Mouse (Mus musculus) liver, embryonic 15.5 days (tissue): ENCODE measurements around the gene Myt1. TPM values are rescaled to one million over a fixed set of nuclear protein-coding genes. Genes with fewer than 3 reads are reported as not detected.

ENCODE experiments used
- ATAC-seq: fragments of 200-750 bp; cut with Nextera tagmentation; 2 replicates; pipeline ENCODE4 v1.8.0; 2017; ENCODE audit warnings: moderate number of reproducible peaks, mild to moderate bottlenecking, moderate library complexity; ENCODE audit not compliant: insufficient read depth
- H3K27ac ChIP-seq: fragments of 300-500 bp; sonication (generic); replicated peaks from 2 replicates; pipeline ENCODE4 v1.5.1; 2015; ENCODE audit warnings: mild to moderate bottlenecking, inconsistent platforms
- H3K27me3 ChIP-seq: fragments of 300-500 bp; sonication (generic); 2 replicates; pipeline ENCODE4 v1.6.1; 2015; ENCODE audit warnings: mild to moderate bottlenecking, inconsistent platforms
- H3K36me3 ChIP-seq: fragments of 300-500 bp; sonication (generic); replicated peaks from 2 replicates; pipeline ENCODE4 v1.6.1; 2015; ENCODE audit warnings: moderate library complexity, mild to moderate bottlenecking, inconsistent platforms
- H3K4me1 ChIP-seq: fragments of 300-500 bp; sonication (generic); replicated peaks from 2 replicates; pipeline ENCODE4 v1.6.1; 2015; ENCODE audit warnings: inconsistent platforms
- H3K4me2 ChIP-seq: fragments of 300-500 bp; sonication (generic); 2 replicates; pipeline ENCODE4 v1.6.1; 2015; ENCODE audit warnings: moderate library complexity, mild to moderate bottlenecking, inconsistent platforms
- H3K4me3 ChIP-seq: fragments of 300-500 bp; sonication (generic); replicated peaks from 2 replicates; pipeline ENCODE4 v1.5.1; 2015; ENCODE audit warnings: mild to moderate bottlenecking, inconsistent platforms
- H3K9ac ChIP-seq: fragments of 300-500 bp; sonication (generic); 2 replicates; pipeline ENCODE4 v1.6.1; 2015; ENCODE audit warnings: moderate library complexity, mild to moderate bottlenecking, inconsistent platforms
- H3K9me3 ChIP-seq: fragments of 300-500 bp; sonication (generic); replicated peaks from 2 replicates; pipeline ENCODE4 v1.6.1; 2016; ENCODE audit warnings: inconsistent platforms
- WGBS: fragments of 180-500 bp; shearing (Covaris S2); methylation state at CpG from one replicate; pipeline ENCODE4 v1.1.7; 2015; ENCODE audit warnings: mixed read lengths; ENCODE audit not compliant: insufficient replicate concordance; 5-methylcytosine and 5-hydroxymethylcytosine counted together
- polyA plus RNA-seq: library from polyadenylated mRNA; unstranded; fragments of >200 nt; fragmentation: Nextera tagmentation; extraction: Ambion mirVana; gene quantifications from 2 replicates; pipeline ENCODE4 v1.2.1, GENCODE M21; 2015

Myt1 gene
- polyA plus RNA-seq, 1 experiment from 2014 or later: not detected

DNA sequence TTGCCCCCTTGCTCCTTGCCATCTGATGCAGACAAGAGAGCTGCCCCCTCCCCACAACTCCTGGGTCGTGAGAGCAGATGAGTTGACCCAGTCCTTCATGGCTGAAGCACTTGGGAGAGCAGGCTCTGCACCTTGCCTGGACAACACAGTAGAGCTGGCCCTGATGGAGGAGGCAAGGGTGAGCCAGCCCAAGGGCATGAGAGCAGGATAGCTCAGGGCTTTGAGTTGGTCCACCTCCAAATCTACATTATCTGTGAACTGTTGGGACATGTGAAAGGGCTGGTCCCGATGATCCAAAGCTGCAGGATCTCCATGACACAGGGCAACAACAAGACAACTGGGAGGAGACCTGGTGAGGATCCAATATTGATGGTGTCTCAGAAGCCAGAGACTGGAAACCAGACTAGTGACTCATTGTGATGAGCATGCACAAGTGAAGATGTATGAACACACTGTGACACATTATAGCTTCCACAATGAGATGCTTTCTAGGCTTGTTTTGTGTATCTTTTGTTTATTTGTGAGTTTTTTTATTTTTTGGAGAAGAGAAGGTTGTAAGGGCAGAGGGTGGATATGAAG, 4.9 kb upstream of the Myt1 start:
- WGBS: 27% methylated on average over 2 of the region's 2 CpGs
- Histone ChIP-seq H3K4me3 (no peak overlapping the region), H3K9ac (no peak overlapping the region), H3K4me2 (no peak overlapping the region), H3K27ac (no peak overlapping the region), H3K4me1 (no peaks in the 10 kb centered on the region), H3K36me3 (no peaks in the 10 kb centered on the region), H3K9me3 (no peaks in the 10 kb centered on the region), H3K27me3 (no peaks in the 10 kb centered on the region; the same call in 1 of the 2 replicates)
- no peak for ATAC-seq

DNA sequence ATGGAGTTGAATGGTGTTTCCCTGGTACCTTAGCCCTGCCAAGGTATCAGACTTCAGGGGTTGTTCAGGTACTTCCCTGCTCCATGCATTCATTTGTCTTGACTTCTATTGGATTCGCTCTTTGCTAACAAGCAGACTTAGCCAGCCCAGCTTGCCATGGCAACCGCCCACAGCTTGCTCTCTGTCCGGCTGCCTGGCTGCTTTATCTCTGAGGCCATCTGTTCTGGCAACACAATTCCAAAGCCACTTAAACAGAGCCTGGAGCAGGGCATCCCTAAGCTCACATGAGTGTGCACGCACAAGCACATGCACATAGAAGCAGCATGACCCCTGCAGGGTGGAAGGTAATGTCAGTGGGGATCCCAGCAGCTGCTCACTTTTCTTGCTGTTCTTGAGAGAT, 4.1 kb upstream of the Myt1 start:
- no peaks in the 10 kb centered on the region for H3K36me3 ChIP-seq
- H3K4me2 ChIP-seq: no peak overlapping the region
- no peaks in the 10 kb centered on the region for H3K9me3 ChIP-seq
- no peaks in the 10 kb centered on the region; the same call in 1 of the 2 replicates for H3K27me3 ChIP-seq
- H3K4me3 ChIP-seq: no peak overlapping the region
- no peak for ATAC-seq
- H3K27ac ChIP-seq: no peak overlapping the region
- no peaks in the 10 kb centered on the region for H3K4me1 ChIP-seq
- H3K9ac ChIP-seq: no peak overlapping the region
- WGBS: 21% methylated on average over 4 of the region's 4 CpGs

DNA sequence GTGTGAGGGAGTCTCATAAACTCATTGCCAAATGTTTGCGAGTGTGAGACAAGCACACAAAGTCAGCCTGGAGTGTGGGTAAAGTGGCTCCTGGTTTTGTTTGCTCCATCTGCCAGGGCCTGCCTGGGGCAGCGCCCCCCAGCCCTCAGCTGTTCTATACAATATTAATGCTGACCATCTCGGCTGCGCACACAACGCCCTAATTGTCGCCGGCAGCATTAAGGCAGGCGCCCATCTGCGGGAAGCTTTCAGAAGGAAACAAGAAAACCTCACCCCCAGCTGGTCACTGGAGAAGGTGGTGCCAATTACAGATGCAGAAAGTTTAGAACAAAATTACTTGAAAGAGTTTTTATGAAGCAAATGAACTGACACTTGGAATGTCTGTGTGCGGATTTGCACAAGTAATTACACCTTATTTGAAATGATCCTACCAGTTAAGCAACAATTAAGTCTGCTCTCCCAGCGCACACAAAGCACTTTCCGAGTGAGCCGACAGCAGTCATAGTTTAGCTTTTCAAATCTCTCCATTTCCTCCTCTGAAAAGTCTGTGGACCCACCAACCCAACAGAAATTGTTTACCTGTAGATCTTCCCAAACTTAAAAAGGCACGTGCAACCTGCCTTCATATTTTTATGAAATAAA, 875 bp downstream of the Myt1 start:
- 29% methylated on average over 14 of the region's 14 CpGs for WGBS

GRCm38 (mm10) chr2:181764600-181764999, 1.5 kb downstream of the Myt1 start:
- H3K27me3 ChIP-seq: peaks cover 11% of the 10 kb centered on the region
- H3K9me3 ChIP-seq: no peaks in the 10 kb centered on the region
- 2% methylated on average over 10 of the region's 10 CpGs for WGBS
- no peaks in the 10 kb centered on the region for H3K36me3 ChIP-seq
- H3K27ac ChIP-seq: no peak overlapping the region
- no peak overlapping the region for H3K4me3 ChIP-seq
- no peaks in the 10 kb centered on the region for H3K4me1 ChIP-seq
- ATAC-seq: no peak
- H3K4me2 ChIP-seq: no peak overlapping the region
- H3K9ac ChIP-seq: no peak overlapping the region

More for the DNA sequence above, 875 bp downstream of the Myt1 start:
- Histone ChIP-seq H3K27ac (no peak overlapping the region), H3K4me3 (no peak overlapping the region), H3K27me3 (peaks cover 8% of the 10 kb centered on the region; the same call in 1 of the 2 replicates), H3K9me3 (no peaks in the 10 kb centered on the region), H3K9ac (no peak overlapping the region), H3K36me3 (no peaks in the 10 kb centered on the region), H3K4me1 (no peaks in the 10 kb centered on the region), H3K4me2 (no peak overlapping the region)
- ATAC-seq: no peak

GRCm38 (mm10) chr2:181765251-181765650, 2.1 kb downstream of the Myt1 start:
- H3K4me2 ChIP-seq: no peak overlapping the region
- WGBS: 57% methylated on average over 4 of the region's 4 CpGs

GRCm38 (mm10) chr2:181766672-181767557, 3.8 kb downstream of the Myt1 start:
- WGBS: 53% methylated on average over 14 of the region's 14 CpGs
- Histone ChIP-seq H3K9ac (no peak overlapping the region), H3K27me3 (peaks cover 13% of the 10 kb centered on the region), H3K4me2 (no peak overlapping the region), H3K4me1 (no peaks in the 10 kb centered on the region), H3K36me3 (no peaks in the 10 kb centered on the region), H3K4me3 (no peak overlapping the region), H3K9me3 (no peaks in the 10 kb centered on the region), H3K27ac (no peak overlapping the region)
- no peak for ATAC-seq

More at GRCm38 (mm10) chr2:181765251-181765650, 2.1 kb downstream of the Myt1 start:
- Histone ChIP-seq H3K9ac (no peak overlapping the region), H3K36me3 (no peaks in the 10 kb centered on the region), H3K4me3 (no peak overlapping the region), H3K27ac (no peak overlapping the region), H3K4me1 (no peaks in the 10 kb centered on the region), H3K27me3 (peaks cover 13% of the 10 kb centered on the region), H3K9me3 (no peaks in the 10 kb centered on the region)
- no peak for ATAC-seq

- ATAC-seq: no peak
- no peaks in the 10 kb centered on the region for H3K4me1 ChIP-seq
- no peak overlapping the region for H3K4me3 ChIP-seq
- H3K27me3 ChIP-seq: peaks cover 13% of the 10 kb centered on the region
- H3K27ac ChIP-seq: no peak overlapping the region
- H3K9me3 ChIP-seq: no peaks in the 10 kb centered on the region
- H3K36me3 ChIP-seq: no peaks in the 10 kb centered on the region
- no peak overlapping the region for H3K4me2 ChIP-seq
- no peak overlapping the region for H3K9ac ChIP-seq
These were observed 5.3 kb downstream of the Myt1 start for GRCm38 (mm10) chr2:181768451-181768850.

- H3K27me3 ChIP-seq: peaks cover 13% of the 10 kb centered on the region
- H3K27ac ChIP-seq: no peak overlapping the region
- no peak for ATAC-seq
- H3K9me3 ChIP-seq: no peaks in the 10 kb centered on the region
- H3K4me1 ChIP-seq: no peaks in the 10 kb centered on the region
- WGBS: 58% methylated on average over 2 of the region's 2 CpGs
- H3K36me3 ChIP-seq: no peaks in the 10 kb centered on the region
- H3K4me2 ChIP-seq: no peak overlapping the region
- H3K4me3 ChIP-seq: no peak overlapping the region
- H3K9ac ChIP-seq: no peak overlapping the region
These were observed 6.3 kb downstream of the Myt1 start for GRCm38 (mm10) chr2:181769397-181769796.

GRCm38 (mm10) chr2:181773203-181773602, 10.1 kb downstream of the Myt1 start:
- Histone ChIP-seq H3K9me3 (no peaks in the 10 kb centered on the region), H3K36me3 (no peaks in the 10 kb centered on the region), H3K27me3 (peaks cover 4% of the 10 kb centered on the region; the same call in 1 of the 2 replicates), H3K4me1 (no peaks in the 10 kb centered on the region), H3K27ac (no peak overlapping the region), H3K4me2 (no peak overlapping the region), H3K9ac (no peak overlapping the region), H3K4me3 (no peak overlapping the region)
- WGBS: 46% methylated on average over 2 of the region's 2 CpGs
- ATAC-seq: no peak

DNA sequence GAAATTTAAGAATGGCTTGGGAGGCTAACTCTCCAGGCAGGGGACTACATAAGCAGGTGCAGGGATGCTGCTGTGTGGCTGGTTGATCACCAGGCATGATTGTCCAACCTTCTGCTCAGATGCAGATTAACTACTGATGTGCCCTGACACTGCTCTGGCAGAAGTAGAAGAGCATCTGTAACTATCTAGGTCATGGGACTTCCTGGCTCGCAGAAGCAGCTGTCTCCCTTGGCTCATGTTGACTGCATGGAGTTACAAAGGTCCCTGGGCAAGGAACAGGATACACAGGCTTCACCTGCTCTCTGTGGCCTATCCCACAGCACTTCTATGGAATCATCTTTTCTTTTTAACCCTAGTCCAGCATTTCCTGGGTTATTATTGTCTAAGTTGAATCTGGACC, 12.7 kb downstream of the Myt1 start:
- Histone ChIP-seq H3K27ac (no peak overlapping the region), H3K27me3 (no peaks in the 10 kb centered on the region; the same call in 1 of the 2 replicates), H3K4me2 (no peak overlapping the region), H3K9ac (no peak overlapping the region), H3K9me3 (no peaks in the 10 kb centered on the region), H3K4me1 (no peaks in the 10 kb centered on the region), H3K36me3 (no peaks in the 10 kb centered on the region), H3K4me3 (no peak overlapping the region)
- 38% methylated on average over 1 of the region's 1 CpGs for WGBS
- no peak for ATAC-seq

DNA sequence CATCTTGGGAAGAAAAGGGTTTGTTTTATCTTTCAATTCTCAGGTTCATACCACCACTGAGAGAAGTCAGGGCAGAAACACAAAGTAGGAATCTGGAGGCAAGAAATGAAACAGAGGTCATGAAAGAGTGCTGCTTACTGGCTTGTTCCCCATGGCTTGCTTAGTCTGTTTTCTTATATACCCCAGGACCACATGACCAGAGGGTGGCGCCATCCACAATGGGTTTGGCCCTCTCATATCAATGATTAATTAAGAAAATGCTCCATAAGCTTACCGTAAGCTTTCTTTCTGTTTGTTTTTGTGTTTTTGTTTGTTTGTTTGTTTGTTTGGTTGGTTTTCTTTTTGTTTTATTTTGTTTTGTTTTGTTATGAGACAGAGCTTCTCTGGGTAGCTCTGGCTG, 14.6 kb downstream of the Myt1 start:
- WGBS: 33% methylated on average over 2 of the region's 2 CpGs
- no peak for ATAC-seq
- H3K9ac ChIP-seq: no peak overlapping the region
- no peaks in the 10 kb centered on the region for H3K9me3 ChIP-seq
- no peak overlapping the region for H3K4me2 ChIP-seq
- no peaks in the 10 kb centered on the region for H3K36me3 ChIP-seq
- no peak overlapping the region for H3K27ac ChIP-seq
- no peaks in the 10 kb centered on the region; the same call in 1 of the 2 replicates for H3K27me3 ChIP-seq
- H3K4me1 ChIP-seq: no peaks in the 10 kb centered on the region
- no peak overlapping the region for H3K4me3 ChIP-seq
